Mouse (Mus musculus) CH12F3 (cell line): ENCODE results near the gene St6galnac3.

Experiments used
- in situ Hi-C: fragments of 300-500 bp; cut with MboI; formaldehyde crosslinking; loops from 2 replicates; pipeline ENCODE4 v1.14.3; 2020; ENCODE audit warnings: low sequenced_read_pairs

The St6galnac3 gene

DNA sequence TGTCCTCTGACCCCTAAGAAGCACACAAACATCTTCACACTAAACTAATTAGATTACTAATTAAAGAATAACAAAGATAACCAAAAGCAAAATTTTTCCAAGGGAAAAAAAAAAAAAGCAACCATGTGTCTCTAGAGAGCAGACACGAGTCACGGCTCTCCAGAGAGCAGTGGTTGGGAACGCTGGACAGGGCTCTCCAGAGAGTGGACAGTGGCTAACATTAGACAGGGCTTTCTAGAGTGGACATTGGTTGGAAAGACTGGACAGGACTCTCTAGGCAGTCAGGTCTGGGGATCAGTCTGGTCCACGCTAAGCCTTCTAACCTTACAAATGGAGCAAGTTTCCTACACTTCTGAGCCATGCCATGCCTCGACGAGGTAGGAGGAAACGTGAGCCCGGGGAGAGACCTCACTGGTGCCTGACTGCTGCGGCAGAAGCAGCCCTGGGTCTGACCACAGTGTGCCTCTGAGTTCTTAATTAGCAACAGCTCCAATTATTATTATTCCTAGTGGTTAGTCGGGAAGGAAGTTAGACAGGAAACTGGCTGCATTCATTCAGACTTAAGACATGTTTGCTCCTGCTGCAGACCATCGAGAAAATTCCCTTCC lies 32.7 kb downstream of the St6galnac3 start:
- in situ Hi-C loops, result no loop called here

DNA sequence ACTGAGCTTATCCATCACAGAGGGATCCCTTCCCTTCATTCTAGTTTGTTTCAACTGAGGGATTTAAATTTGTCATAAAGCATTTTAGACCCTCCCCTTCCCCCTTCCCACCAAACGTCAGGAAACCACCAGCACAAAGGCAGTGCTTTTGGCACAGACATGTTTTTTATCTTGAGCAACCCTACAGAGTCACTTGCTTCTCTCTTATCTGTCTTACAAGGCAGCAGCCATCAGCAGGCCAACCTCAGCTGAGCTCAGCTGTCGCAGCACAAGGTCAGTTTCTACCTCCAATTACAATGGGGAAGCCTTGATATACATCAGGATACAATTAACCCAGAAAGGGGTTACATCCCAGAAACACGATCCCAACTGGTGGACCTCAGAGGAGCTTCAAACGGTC lies 33.4 kb downstream of the St6galnac3 start:
- in situ Hi-C loops, result no loop called here

DNA sequence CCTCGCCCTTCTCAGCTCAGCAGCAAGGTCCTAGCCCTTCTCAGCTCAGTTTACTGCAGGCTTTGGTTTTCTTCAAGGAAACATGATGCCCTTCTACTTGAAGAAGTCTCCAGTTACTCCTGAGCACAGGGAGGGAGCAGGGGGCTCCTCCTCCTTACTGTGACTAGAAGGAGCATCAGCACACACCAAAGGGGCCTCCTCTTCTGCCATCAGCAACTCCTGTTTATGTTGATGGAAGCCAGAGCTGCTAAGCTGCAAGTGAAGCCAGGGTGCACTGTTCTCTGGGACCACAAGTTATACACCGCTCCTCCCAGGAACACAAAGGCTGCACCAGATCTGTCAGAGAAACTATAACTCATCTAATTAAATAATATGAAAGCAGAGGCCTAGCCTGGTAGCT lies 34.4 kb downstream of the St6galnac3 start:
- in situ Hi-C loops, result no loop called here

DNA sequence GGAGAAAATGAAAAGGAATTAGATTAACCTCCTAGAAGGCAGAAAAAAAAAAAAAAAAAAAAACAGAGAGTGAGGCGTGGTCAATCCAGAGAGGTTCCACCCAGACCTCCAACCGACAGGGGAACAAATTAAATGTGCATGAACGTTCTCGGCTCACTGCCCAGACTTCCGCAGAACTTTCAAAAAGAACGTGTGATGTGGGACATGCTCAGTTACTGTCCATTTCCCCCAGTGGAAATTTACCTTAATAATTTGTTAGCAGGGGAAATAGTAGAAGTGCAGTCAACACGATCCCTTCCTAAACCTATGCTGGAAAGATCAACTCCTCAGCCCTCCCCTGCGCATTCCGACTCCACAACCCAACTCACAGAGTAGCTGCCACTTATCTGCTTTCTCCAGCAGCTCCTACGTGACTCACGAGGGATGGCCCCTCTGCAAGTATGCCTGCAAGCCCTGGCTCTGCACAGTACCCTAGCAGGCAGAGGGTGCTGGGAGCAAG lies 35.1 kb downstream of the St6galnac3 start:
- in situ Hi-C loops, result no loop called here

DNA sequence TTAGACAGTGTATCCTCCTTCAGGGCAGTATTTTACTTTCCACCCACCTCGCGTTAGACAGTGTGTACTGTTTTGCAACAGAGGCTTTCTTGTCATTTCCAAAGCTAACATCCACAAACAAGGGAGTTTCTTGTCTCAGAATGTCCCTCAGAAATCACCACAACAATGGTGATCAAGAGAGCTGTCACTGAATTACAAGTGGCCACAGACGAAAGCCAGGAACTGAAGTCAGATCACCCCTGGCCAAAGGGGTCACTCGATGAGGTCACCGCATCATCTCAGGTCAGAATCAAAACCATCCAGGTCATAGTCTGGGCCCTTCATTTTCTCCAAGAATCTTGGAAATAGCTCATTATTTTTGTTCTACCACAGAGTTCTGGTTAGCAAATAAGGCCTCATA lies 37.1 kb downstream of the St6galnac3 start:
- in situ Hi-C loops, result no loop called here

DNA sequence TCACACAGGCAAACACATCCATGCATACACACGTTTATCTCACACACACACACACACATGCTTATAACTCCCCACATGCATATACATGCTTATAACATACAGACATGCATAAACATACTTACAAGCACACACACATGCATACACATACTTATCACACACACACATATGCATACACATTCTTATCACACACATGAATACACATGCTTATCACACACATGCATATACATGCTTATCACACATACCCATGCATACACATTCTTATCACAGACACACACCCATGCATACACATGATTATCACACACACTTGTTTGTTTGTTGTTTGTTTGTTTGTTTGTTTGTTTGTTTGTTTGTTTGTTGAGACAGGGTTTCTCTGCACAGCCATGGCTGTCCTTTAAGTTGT lies 40.1 kb downstream of the St6galnac3 start:
- in situ Hi-C loops, result no loop called here

DNA sequence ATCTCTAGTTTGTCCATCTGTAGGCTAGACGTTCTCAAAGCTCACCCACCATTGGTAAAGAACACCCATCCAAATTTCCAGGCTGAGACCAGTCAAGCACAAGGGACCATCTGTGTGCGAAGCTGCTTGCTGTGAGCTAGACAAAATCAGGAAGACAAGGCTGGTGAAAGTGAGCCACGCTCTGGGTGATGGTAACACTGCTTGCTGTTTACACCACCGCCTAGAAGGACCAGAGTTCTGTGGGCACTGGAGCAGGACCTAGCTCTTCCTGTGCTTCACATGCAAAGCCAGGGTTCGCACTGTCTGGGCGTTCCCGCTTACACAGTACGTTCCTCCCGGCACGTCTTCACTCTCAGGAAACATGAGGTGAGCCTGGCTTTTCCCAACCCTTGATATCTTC lies 42.7 kb downstream of the St6galnac3 start:
- in situ Hi-C loops, result no loop called here

DNA sequence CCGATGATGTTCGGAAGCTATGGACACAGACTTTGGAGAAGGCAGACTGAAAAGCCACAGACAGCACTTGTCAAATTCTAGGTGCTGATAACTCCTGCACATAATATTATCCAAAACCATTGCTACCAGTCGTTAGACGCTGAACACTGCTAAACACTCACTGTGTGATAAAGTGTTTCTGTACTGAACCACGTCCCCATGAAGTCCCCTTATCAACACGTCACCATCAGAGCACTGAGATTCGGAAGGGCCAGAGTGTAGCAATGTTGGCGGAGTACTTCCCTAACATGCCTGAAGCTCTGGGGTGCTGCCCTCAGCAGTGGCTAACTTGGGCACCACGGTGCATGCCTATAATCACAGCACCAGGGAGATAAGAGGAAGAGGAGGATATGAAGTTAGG lies 43.3 kb downstream of the St6galnac3 start:
- in situ Hi-C loops, result no loop called here

DNA sequence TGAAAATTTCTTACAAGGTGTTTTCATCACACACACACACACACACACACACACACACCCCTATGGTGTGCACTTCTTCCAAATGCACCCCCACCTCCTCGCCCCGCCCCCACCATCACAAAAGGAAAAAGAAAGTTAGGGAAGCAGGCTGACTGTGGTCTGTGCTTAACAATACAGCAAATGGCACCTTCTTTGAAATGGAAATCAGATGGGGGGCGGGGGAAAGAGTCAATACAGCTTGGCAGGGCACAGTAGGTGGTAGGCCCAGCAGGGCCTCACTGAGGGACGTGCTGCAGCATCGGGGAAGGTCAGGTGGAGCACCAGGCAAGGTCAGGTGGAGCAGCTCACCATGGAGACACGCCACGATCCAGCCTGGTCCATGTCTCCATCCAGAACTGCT lies 49.1 kb downstream of the St6galnac3 start:
- in situ Hi-C loops, result no loop called here

DNA sequence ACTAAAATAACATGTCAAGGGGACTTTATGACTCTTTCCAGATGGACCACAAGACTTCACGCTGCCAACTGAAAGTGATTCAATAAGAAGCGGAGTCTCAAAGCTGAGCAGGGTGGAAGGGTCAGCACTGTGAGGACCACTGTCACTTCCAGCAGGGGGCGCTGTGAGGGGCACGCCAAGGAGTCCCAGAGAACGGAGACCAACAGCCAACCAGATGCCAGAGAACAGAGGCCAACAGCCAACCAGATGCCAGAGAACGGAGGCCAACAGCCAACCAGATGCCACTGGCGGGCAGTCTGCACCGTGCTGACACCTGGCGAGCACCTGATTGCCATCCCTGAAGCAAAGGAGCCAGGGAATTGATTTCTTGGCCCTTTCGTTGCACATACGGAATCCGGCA lies 49.9 kb downstream of the St6galnac3 start:
- in situ Hi-C loops, result no loop called here

DNA sequence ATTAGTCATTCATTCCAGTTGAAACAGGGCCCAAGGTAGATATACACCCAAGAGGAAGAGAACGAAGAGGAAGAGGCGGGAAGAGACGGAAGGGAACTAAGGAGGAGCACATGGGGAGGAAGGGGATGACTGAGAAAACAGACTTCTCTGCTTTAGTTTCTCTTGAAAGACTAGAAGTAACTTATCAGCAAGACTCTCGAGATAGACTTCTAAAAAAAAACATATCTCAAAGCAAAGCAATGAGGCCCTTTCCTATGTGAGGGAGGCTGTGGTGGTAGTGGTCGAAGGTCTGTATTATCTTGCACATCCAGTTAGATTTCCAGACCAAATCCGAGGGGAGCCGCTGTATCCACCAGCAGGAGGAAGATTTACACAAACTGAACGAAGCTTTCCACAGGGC lies 50.6 kb downstream of the St6galnac3 start:
- in situ Hi-C loops, result no loop called here

DNA sequence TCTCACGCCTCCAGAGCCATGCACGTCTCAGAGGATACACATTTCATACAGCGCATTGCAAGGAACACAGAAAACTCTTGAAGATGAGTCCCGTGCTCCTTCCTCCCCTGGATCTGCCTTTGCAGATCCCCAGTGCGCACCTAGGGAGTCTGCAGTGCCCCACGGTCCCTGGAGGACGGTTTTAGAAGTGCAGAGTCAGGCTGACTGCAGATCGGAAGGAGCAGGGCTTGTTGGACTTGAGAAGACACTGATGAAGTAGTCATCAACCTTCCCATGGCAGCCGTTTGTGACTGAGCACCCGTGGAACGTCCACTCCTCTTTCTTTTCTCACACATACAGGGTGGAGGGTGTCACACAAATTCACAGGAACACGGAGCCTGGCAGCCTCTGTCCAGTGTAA lies 51.5 kb downstream of the St6galnac3 start:
- in situ Hi-C loops, result no loop called here

DNA sequence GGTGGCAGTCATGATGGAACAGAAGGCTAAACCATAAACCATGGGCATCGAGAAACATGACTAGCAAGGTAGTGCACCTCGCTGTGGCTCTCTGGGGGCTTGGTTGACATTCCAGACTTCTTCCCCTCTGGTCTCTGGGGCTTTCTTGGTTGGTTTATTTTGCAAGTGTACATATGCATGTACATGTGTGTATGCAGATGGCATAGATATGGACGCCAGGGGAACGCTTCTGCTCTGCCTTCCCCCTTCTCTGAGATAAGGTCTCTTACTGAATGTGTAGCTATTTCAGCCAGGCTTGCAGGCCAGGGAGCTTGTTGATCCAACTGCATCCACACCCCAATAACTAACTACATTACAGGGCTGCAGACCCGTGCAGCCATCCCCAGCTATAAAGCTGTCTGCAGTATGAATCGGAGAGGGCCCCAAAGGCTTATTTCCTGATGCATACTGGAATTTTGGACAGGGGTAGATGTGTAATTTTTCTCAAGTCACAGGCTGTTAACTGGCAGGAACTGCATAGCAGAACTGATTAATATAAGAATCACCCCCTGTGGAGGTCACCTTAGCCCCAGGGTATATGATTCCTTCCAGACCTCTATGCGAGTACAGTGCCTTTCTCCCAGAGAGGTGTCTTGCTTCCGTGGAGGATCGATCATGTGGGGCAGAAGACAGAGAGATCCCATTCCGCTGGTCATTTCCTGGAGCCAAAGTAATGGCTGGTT lies 53.9 kb downstream of the St6galnac3 start:
- in situ Hi-C loops, result no loop called here

DNA sequence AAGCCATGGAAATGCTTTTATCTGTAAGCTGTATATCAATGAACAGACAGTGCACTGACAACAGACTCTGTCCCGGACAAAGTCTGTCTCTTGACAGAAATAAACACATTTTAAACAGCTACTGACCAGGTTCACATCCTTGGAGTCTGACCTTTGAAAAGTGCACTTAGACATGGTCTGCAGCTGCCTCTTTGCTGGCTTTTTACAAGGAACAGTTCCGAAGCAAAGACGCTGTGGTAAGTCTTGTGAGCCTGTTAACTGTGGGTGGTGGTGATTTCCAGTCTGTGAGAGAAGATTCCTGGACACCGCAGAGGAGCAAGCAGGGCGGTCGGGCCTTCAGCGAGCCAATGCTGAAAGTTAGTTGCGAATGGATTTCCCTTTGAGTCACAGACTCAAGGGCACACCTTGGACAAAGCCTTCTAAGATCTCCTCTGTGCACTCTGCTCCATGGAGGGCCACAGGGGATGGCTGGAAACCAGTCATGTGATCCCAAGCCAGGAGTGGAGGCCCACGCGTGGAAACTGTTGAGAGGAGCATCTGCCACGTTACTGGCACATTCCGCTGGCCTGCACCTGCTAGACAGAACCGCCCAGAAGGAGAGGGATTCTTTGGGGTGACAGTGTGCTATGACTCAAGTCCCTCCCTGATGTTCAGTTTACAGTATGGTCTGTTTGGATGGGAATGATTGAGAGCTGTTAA lies 55.1 kb downstream of the St6galnac3 start:
- in situ Hi-C loops, result no loop called here

DNA sequence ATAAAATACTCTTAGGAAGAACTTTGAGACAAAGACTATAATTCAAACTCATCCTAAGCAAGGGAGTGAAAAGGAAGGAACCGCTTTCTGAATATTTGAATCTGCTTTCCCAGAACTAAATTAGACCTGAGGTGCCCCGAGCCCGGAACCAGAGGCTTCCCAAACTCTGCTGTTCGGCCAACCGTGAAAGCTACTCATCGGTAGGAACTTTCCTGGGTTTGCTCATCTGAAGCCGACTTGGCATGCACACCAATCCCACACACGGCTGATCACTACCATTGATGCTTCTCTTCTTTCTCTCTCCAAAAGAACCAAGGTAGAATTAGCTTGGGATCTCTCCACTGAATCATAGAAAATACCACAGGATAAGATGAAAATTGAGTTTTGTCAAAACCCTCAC lies 55.6 kb downstream of the St6galnac3 start:
- in situ Hi-C loops, result no loop called here

DNA sequence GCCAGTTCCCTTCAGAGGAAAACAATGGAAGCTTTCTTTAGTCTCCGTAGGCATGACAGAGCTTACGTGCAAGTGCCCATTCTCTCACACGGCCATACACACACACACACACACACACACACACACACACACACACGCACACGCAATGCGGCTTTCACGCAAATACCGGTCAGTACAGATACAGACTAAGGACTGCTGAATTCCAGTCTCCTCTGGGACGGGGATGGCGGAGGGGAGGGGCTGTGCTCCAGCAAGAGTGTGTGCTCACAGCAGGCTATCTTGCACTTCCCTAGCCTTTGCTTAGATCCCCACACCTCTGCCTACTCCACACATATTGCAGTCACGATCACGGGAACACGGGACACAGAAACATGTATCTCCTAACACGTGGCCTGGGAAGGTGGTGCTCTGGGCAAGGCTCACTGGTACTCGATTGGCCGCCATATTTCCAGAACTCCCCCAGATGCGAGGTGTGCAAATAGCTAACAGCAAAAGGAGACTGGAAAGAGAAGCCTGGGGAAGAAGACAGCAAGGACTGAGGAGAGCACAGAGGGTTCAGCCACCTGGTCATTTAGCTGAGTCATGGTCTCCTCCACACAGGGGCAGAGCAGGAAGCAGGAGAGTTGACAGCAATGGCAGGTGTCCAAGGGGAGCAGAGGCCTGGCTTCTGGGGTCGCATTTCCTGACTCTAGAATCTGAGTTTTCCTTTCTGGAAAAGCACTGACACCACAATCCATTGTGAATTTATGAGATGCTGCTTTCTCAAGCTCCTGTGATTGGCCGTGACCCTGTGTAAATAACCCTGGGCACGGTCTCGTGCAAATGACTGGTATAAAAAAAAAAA lies 56.3 kb downstream of the St6galnac3 start:
- in situ Hi-C loops, result no loop called here

DNA sequence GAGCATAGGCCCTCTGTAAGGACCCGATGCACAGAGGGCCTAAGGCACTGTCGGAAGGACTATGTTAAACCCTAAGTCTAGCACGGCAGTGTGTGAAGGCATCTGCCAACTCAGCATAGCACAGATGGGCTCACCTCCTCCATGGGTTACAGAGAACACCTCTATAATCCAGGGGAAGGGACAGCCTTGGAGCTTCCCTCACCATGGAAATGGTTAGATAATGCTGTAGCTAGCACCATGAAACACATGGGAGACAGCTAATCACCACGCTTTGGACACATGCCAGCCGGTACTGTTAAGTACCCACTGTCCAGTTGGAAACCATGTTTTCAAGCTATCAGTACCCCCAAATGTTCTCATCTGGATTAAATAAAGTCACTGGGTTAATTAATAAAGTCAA lies 60.3 kb downstream of the St6galnac3 start:
- in situ Hi-C loops, result no loop called here

DNA sequence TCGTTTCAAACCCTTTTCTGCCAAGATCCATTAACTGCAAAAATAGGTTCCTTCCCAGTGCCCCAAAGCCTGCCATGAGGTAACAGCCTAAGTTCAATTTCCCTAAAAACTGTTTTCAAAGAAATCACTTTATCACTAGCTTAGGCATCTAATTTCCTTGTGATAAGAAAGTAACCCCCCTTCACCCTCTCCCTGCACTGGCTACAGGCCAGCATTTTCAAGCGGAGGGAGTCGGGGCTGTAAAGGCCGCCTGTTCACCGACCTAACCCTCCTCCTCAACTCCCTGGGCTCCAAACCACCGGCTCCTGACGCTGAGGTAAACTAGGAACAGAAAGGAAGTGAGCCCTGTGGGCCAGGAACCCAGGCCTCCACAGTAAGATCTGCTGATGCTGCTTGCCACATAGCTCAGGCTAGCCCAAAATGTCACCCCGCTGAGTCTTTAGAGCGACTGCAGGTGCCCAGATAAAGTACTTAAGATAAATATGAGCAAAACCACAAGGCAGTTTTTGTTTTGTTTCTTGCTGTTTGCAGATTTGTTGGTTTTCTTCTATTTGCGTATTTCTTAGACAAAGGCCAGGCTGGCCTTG lies 61.0 kb downstream of the St6galnac3 start:
- in situ Hi-C loops, result no loop called here

DNA sequence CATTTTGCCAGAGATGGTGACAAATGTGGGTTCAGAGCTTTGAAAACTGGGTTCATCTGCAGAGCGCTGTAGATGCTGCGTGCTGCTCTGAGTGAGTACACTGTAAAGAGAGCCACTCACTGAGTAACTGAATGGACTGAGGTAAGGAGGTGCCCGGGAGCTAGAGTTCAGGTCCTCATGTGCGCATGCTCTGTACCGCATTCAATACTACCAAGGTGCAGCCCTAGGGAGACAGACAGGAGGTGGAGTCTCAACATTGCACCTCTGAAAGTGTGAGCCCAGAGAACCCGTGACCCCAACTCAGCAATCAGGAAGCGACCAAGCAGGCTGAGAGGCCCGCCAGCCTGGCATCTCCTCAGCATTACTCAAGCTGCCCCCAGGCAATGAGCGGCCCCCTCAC lies 62.2 kb downstream of the St6galnac3 start:
- in situ Hi-C loops, result no loop called here

DNA sequence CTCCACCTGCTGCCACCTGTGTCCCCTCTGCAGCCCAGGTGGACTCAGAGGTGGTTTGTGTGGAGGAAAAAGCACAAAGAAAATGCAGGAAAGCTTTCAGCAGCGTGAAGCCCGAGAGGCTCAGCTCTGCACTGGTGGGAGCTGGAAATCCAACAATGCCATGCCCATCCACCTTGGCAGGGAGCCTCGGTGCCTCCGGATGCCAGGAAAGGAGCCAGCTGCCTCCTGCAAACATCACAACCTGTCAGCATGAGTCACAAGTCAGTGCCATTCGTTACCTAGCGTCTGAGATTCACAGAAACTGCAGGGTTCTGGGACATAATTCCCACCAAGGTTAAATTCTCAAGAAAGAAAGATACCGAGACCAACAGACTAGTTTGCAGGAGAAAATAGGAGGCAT lies 63.0 kb downstream of the St6galnac3 start:
- in situ Hi-C loops, result no loop called here
